Mouse (Mus musculus): ENCODE results near the gene Hmgcr. TPM values are rescaled to one million over a fixed set of nuclear protein-coding genes. Genes with fewer than 3 reads are reported as not detected.

Gene Hmgcr
- 115 and 127 TPM in 2 replicates for polyA plus RNA-seq (2014; fragmentation: Nextera tagmentation; extraction: Ambion mirVana)

- WGBS = under 1% methylated on average over 70 of the region's 70 CpGs
- DNase-seq (ENCODE audit: low spot score) (peak; percentile 95), ATAC-seq (replicated peaks; ENCODE audit: low FRiP score, low TSS enrichment, low read depth) (peak; percentile 100)
Observed at GRCm38 (mm10) chr13:96670406-96671077, at the start of gene Hmgcr. TSS of gene Hmgcr (minus strand) at chr13:96670936.

GRCm38 (mm10) chr13:96720003-96720402 lies 49.3 kb upstream of the Hmgcr start:
- ATAC-seq (replicated peaks; ENCODE audit: low FRiP score, low TSS enrichment, low read depth) (no peak), DNase-seq (ENCODE audit: low spot score) (no peak)
- H3K27me3 ChIP-seq (replicated peaks; ENCODE audit: control insufficient read depth, insufficient read depth, low read length) = no peaks in the 10 kb centered on the region
- no peaks in the 10 kb centered on the region for H3K9me3 ChIP-seq (ENCODE audit: control insufficient read depth, low read length)
- no peaks in the 10 kb centered on the region for H3K4me1 ChIP-seq (replicated peaks; ENCODE audit: control insufficient read depth, insufficient read depth, low read length)
- no peaks in the 10 kb centered on the region for H3K36me3 ChIP-seq (ENCODE audit: control insufficient read depth, insufficient read depth, low read length)
- H3K4me2 ChIP-seq (ENCODE audit: low read length) = no peak overlapping the region
- H3K4me3 ChIP-seq (ENCODE audit: low read depth, low read length) = no peak overlapping the region
- no peak overlapping the region for H3K27ac ChIP-seq (ENCODE audit: low read depth)
- H3K9ac ChIP-seq (ENCODE audit: low read length) = no peak overlapping the region
- WGBS = 77% methylated on average over 2 of the region's 2 CpGs

More at GRCm38 (mm10) chr13:96670406-96671077, at the start of gene Hmgcr:
- Histone ChIP-seq H3K9me3 (ENCODE audit: control insufficient read depth, low read length) (no peaks in the 10 kb centered on the region), H3K27ac (ENCODE audit: low read depth) (peak within 1 kb of the TSS; percentile 88), H3K4me3 (ENCODE audit: low read depth, low read length) (peak within 1 kb of the TSS; percentile 93), H3K4me2 (ENCODE audit: low read length) (peak within 1 kb of the TSS; percentile 79), H3K4me1 (replicated peaks; ENCODE audit: control insufficient read depth, insufficient read depth, low read length) (peaks cover 30% of the 10 kb centered on the region), H3K27me3 (replicated peaks; ENCODE audit: control insufficient read depth, insufficient read depth, low read length) (no peaks in the 10 kb centered on the region), H3K9ac (ENCODE audit: low read length) (peak within 1 kb of the TSS; percentile 94), H3K36me3 (ENCODE audit: control insufficient read depth, insufficient read depth, low read length) (peaks cover 15% of the 10 kb centered on the region)

DNA sequence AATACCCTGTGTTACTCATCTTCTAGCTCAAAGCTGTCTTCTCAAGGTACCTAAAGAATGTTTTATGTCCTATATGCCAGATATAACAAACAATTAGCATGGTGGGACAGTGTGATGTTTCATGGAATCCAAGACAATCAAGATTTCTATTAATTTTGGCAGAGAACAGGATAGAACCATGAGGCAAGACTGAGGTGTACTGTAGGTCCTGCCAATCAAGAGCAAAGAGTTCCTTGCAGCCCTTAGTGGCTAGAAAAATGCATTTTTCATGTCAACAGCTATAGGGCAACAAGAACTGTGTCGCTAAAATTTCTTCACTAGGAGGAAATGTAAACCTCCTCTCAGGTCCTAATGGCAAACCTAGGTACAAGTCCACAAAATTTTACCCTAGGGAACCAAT lies 47.1 kb upstream of the Hmgcr start:
- no peak overlapping the region for H3K4me2 ChIP-seq (ENCODE audit: low read length)
- H3K36me3 ChIP-seq (ENCODE audit: control insufficient read depth, insufficient read depth, low read length) = no peaks in the 10 kb centered on the region
- no peaks in the 10 kb centered on the region for H3K9me3 ChIP-seq (ENCODE audit: control insufficient read depth, low read length)
- H3K27ac ChIP-seq (ENCODE audit: low read depth) = no peak overlapping the region
- H3K4me1 ChIP-seq (replicated peaks; ENCODE audit: control insufficient read depth, insufficient read depth, low read length) = no peaks in the 10 kb centered on the region
- 56% methylated on average over 1 of the region's 1 CpGs for WGBS
- H3K27me3 ChIP-seq (replicated peaks; ENCODE audit: control insufficient read depth, insufficient read depth, low read length) = no peaks in the 10 kb centered on the region
- ATAC-seq (replicated peaks; ENCODE audit: low FRiP score, low TSS enrichment, low read depth) (no peak), DNase-seq (ENCODE audit: low spot score) (no peak)
- H3K4me3 ChIP-seq (ENCODE audit: low read depth, low read length) = no peak overlapping the region
- H3K9ac ChIP-seq (ENCODE audit: low read length) = no peak overlapping the region

DNA sequence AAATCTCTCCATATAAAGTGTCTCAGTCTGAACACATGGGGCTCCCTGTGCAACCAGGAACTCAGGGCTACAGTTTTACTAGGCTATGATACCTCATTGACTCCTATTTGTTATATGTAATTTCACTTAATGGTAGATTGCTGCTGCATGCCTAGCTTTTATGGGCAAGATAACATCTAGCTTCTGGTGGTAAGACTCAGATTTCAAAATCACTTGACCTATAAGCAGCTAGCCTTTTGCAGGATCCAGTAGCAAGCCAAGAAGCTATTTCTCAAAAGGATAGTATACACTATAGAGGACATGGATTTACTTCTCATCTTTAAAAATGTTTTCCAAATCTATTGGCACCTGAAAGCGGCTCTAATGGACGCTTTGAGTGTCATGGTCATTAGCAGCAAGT lies 45.6 kb upstream of the Hmgcr start:
- Histone ChIP-seq H3K4me3 (ENCODE audit: low read depth, low read length) (no peak overlapping the region), H3K27ac (ENCODE audit: low read depth) (no peak overlapping the region), H3K4me2 (ENCODE audit: low read length) (no peak overlapping the region), H3K27me3 (replicated peaks; ENCODE audit: control insufficient read depth, insufficient read depth, low read length) (no peaks in the 10 kb centered on the region), H3K9ac (ENCODE audit: low read length) (no peak overlapping the region), H3K36me3 (ENCODE audit: control insufficient read depth, insufficient read depth, low read length) (no peaks in the 10 kb centered on the region), H3K4me1 (replicated peaks; ENCODE audit: control insufficient read depth, insufficient read depth, low read length) (no peaks in the 10 kb centered on the region), H3K9me3 (ENCODE audit: control insufficient read depth, low read length) (no peaks in the 10 kb centered on the region)
- ATAC-seq (replicated peaks; ENCODE audit: low FRiP score, low TSS enrichment, low read depth) (no peak), DNase-seq (ENCODE audit: low spot score) (no peak)
- 88% methylated on average over 2 of the region's 2 CpGs for WGBS

DNA sequence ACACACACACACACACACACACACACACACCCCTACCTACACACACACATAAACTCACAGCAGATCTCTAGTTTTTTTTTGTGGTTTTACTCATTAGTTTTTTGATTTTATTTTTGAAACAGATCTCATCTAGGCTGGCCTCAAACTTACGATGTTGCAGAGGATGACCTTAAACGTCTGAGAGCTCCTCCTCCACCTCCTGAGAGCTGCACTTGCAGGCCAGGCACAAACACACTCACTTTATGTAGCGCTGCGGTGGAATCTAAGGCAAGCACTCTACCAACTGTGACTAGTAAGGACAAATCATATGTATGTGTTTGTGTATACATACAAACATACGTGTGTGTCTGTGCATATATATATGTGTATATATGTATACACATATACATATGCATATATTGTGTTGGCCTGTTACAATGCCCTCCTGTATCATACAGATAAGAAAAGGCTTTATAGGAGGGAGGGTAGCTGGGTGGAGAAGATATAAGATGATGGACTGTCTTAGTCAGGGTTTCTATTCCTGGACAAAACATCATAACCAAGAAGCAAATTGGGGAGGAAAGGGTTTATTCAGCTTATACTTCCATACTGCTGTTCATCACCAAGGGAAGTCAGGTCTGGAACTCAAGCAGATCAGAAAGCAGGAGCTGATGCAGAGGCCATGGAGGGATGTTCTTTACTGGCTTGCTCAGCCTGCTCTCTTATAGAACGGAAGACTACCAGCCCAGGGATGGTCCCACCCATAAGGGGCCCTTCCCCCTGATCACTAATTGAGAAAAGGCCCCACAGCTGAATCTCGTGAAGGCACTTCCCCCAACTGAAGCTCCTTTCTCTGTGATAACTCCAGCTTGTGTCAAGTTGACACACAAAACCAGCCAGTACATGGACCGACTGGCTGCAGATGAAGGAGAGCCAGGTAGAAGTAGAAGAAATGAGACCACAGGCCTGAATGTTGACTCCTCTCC lies 38.8 kb upstream of the Hmgcr start:
- Histone ChIP-seq H3K36me3 (ENCODE audit: control insufficient read depth, insufficient read depth, low read length) (no peaks in the 10 kb centered on the region), H3K27ac (ENCODE audit: low read depth) (no peak overlapping the region), H3K9ac (ENCODE audit: low read length) (no peak overlapping the region), H3K4me3 (ENCODE audit: low read depth, low read length) (no peak overlapping the region), H3K4me2 (ENCODE audit: low read length) (no peak overlapping the region), H3K4me1 (replicated peaks; ENCODE audit: control insufficient read depth, insufficient read depth, low read length) (no peaks in the 10 kb centered on the region), H3K27me3 (replicated peaks; ENCODE audit: control insufficient read depth, insufficient read depth, low read length) (no peaks in the 10 kb centered on the region), H3K9me3 (ENCODE audit: control insufficient read depth, low read length) (no peaks in the 10 kb centered on the region)
- ATAC-seq (replicated peaks; ENCODE audit: low FRiP score, low TSS enrichment, low read depth) (no peak), DNase-seq (ENCODE audit: low spot score) (no peak)
- 73% methylated on average over 8 of the region's 8 CpGs for WGBS

- Histone ChIP-seq H3K9ac (ENCODE audit: low read length) (no peak overlapping the region), H3K27me3 (replicated peaks; ENCODE audit: control insufficient read depth, insufficient read depth, low read length) (no peaks in the 10 kb centered on the region), H3K9me3 (ENCODE audit: control insufficient read depth, low read length) (no peaks in the 10 kb centered on the region), H3K4me1 (replicated peaks; ENCODE audit: control insufficient read depth, insufficient read depth, low read length) (no peaks in the 10 kb centered on the region), H3K4me2 (ENCODE audit: low read length) (no peak overlapping the region), H3K4me3 (ENCODE audit: low read depth, low read length) (no peak overlapping the region), H3K36me3 (ENCODE audit: control insufficient read depth, insufficient read depth, low read length) (no peaks in the 10 kb centered on the region), H3K27ac (ENCODE audit: low read depth) (no peak overlapping the region)
- DNase-seq (ENCODE audit: low spot score) (no peak), ATAC-seq (replicated peaks; ENCODE audit: low FRiP score, low TSS enrichment, low read depth) (no peak)
- 72% methylated on average over 9 of the region's 9 CpGs for WGBS
Observed at GRCm38 (mm10) chr13:96702567-96703278, 32.0 kb upstream of the Hmgcr start.

DNA sequence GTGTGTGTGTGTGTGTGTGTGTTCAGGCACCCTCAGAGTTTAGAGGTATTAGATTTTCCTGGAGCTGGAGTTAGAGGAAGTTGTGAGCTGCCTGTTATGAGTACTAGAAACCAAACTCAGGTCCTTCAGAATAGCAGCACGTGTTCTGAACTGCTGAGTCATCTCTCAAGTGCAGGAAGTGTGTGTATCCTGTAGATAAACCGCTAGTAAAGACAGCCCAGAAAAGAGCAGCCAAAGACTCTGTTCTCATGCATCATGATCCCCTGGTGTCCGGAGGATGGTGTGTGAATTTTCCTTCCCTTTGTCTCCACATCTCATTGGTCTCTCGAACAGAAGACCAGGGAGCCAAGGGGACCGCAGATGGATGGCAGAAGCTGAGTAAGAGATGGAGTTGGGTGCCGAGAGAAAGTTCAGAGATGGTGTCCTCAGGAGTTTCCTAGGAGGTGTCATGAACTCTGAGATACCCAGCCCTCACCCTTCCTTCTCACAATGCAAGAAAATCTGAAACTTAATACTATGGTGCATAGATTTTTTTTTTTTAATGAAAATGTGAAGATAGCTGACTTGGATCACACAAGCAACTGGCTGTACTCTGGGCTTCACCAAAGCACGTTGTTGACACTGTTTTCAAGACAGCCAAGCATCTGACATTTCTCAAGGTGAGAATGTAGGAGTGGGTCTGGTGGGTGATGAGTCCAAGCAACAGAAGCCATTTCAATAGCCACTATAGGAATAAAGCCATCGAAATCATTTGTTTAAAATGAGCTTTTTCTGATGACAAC lies 27.3 kb upstream of the Hmgcr start:
- DNase-seq (ENCODE audit: low spot score) = no peak
- Histone ChIP-seq H3K27ac (ENCODE audit: low read depth) (no peak overlapping the region), H3K27me3 (replicated peaks; ENCODE audit: control insufficient read depth, insufficient read depth, low read length) (no peaks in the 10 kb centered on the region), H3K36me3 (ENCODE audit: control insufficient read depth, insufficient read depth, low read length) (no peaks in the 10 kb centered on the region), H3K9me3 (ENCODE audit: control insufficient read depth, low read length) (no peaks in the 10 kb centered on the region), H3K4me2 (ENCODE audit: low read length) (no peak overlapping the region), H3K4me1 (replicated peaks; ENCODE audit: control insufficient read depth, insufficient read depth, low read length) (no peaks in the 10 kb centered on the region), H3K4me3 (ENCODE audit: low read depth, low read length) (no peak overlapping the region), H3K9ac (ENCODE audit: low read length) (no peak overlapping the region)
- 65% methylated on average over 8 of the region's 8 CpGs for WGBS
- ATAC-seq (replicated peaks; ENCODE audit: low FRiP score, low TSS enrichment, low read depth) = no peak

DNA sequence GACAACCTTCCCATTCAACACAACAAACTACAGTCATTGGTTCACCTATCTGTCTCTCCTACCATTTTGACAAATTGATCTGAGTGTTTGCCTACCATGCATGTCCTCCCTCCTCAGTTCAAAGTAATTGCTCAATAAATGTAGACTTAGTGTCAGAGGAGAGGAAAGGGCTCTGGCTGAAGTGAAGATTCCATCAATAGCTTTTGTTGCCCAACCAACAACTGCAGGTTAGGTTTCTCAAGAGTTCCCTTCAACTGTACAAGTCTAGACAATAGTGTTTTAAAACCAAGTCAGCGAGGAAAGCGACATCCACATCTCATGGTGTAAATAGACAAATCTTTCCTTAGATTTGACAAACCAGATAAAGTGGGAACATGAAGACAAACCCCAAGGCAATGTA lies 24.7 kb upstream of the Hmgcr start:
- H3K4me3 ChIP-seq (ENCODE audit: low read depth, low read length) = no peak overlapping the region
- H3K27me3 ChIP-seq (replicated peaks; ENCODE audit: control insufficient read depth, insufficient read depth, low read length) = no peaks in the 10 kb centered on the region
- WGBS = 94% methylated on average over 2 of the region's 2 CpGs
- no peak overlapping the region for H3K27ac ChIP-seq (ENCODE audit: low read depth)
- H3K4me2 ChIP-seq (ENCODE audit: low read length) = no peak overlapping the region
- no peak for ATAC-seq (replicated peaks; ENCODE audit: low FRiP score, low TSS enrichment, low read depth)
- H3K9me3 ChIP-seq (ENCODE audit: control insufficient read depth, low read length) = no peaks in the 10 kb centered on the region
- H3K4me1 ChIP-seq (replicated peaks; ENCODE audit: control insufficient read depth, insufficient read depth, low read length) = no peaks in the 10 kb centered on the region
- no peak overlapping the region for H3K9ac ChIP-seq (ENCODE audit: low read length)
- no peaks in the 10 kb centered on the region for H3K36me3 ChIP-seq (ENCODE audit: control insufficient read depth, insufficient read depth, low read length)
- DNase-seq (ENCODE audit: low spot score) = no peak

Measured in intestine, embryonic 14.5 days (tissue).